Mouse (Mus musculus) retina, embryonic 14.5 days (tissue): ENCODE measurements around the gene Erp27.
A peak's percentile ranks its signal among the peaks of the same experiment; 100 is the strongest.

Source experiments
- DNase-seq: peaks from one replicate; pipeline ENCODE4 v3.0.0-alpha.2; 2015; ENCODE audit warnings: low spot score

The Erp27 gene

DNA sequence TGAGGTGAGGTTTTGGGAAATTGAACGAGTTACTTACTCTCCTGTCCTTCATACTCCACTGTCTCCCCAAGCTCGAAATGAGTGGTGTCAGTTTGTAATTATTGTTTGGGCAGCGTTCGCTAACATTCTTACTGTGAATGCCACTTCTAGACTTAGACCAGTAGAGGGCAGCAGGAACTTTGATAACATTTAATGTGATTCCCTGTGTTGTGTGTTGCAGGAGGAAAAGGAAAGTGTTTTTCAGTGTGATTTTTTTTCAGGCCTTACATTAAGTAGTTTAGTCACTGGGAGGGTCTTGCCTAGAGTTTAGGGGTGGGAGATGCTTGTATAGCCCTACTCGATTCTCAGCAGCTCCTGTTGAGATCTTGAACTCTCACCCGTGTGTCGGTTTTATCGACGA, 61.0 kb downstream of the Erp27 start:
- DNase-seq, result peak; percentile 85

DNA sequence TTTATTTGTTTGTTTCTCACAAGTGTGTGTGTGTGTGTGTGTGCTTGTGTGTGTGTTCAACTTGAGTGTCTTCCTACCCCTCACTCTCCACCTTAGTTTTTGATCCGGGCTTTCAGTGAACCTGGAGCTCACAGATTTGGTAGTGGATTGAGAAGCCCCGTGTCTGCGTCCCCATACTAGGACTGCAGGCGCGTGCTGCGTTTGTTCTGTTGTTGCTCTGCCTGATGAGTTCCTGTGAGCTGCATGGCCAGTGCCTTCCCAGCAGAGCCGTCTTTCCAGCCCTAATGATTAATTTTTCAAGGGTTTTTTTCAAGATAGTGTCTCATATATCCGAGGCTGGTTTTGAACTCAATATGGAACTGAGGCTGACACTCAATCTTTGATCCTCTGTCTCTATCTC, 63.6 kb downstream of the Erp27 start:
- no peak for DNase-seq

DNA sequence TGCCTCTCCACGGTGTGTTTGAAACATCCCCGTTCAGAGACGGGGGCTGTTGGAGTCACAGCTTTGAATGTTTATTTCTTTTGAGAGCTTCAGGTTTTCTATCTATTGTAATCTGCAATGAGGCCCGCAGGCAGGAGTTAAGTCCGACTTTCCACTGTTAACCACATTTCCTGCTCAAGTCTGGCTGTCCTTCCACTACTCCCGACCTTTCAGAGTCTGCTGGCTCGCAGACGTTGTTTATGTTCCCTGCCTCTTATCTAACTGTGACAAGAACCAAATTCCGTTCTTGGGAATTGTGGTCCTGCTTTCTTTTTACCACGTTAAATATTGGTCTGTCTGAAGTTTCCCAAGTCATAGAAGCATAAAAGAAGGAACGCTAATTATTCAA, 64.1 kb downstream of the Erp27 start:
- DNase-seq, result no peak
